Mouse (Mus musculus) liver, postnatal 0 days (tissue): Measurements from ENCODE around the gene Olfr95.
A peak's percentile ranks its signal among the peaks of the same experiment; 100 is the strongest.

Source experiments
- CTCF ChIP-seq: sonication (generic); IDR thresholded peaks from 2 replicates; pipeline ENCODE4 v1.5.1; 2016; ENCODE audit warnings: antibody characterized with exemption, low read depth
- EP300 ChIP-seq: IDR thresholded peaks from 2 replicates; pipeline ENCODE4 v1.6.1; 2016; ENCODE audit warnings: antibody characterized with exemption, low read depth, mild to moderate bottlenecking

DNA sequence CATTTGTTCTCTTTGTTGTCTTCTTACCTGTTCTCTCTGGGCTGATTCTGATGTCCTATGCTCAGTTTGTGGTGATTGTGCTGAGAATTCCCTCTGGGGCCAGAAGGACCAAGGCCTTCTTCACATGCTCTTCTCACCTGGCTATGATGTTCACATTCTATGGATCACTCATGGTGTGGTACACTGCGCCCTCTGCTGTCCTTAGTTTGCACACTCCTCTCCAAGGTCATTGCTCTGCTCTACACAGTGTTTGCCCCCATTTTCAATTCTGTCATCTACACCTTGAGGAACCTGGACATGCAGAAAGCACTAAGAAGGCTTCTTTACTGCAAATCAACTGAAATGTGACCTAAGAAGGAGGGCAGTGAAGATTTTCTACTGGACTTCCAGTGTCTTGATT, 37.6 kb upstream of the Olfr95 start:
- TF ChIP-seq CTCF (peak; percentile 74), EP300 (no peak)
